Mouse (Mus musculus) neural tube, embryonic 11.5 days (tissue): ENCODE measurements around the gene Ogfod1. TPM values are rescaled to one million over a fixed set of nuclear protein-coding genes. Genes with fewer than 3 reads are reported as not detected.

ENCODE experiments used
- ATAC-seq: fragments of 200-750 bp; cut with Nextera tagmentation; 2 replicates; pipeline ENCODE4 v1.8.0; 2017; ENCODE audit warnings: moderate number of reproducible peaks, mild to moderate bottlenecking, moderate TSS enrichment, moderate library complexity; ENCODE audit not compliant: insufficient read depth, low FRiP score, low TSS enrichment
- DNase-seq: peaks from one replicate; pipeline ENCODE4 v3.0.0-alpha.2; 2015; ENCODE audit warnings: low spot score
- H3K27ac ChIP-seq: fragments of 300-500 bp; sonication (generic); 2 replicates; pipeline ENCODE4 v1.5.1; 2014; ENCODE audit warnings: low read depth, mild to moderate bottlenecking, low read length
- H3K27me3 ChIP-seq: fragments of 300-500 bp; sonication (generic); 2 replicates; pipeline ENCODE4 v1.6.1; 2014; ENCODE audit warnings: mild to moderate bottlenecking, low read length, mixed read lengths; ENCODE audit not compliant: control insufficient read depth, insufficient read depth
- H3K36me3 ChIP-seq: fragments of 300-500 bp; sonication (generic); 2 replicates; pipeline ENCODE4 v1.6.1; 2014; ENCODE audit warnings: mild to moderate bottlenecking, low read length, moderate library complexity, mixed read lengths; ENCODE audit not compliant: control insufficient read depth, insufficient read depth
- H3K4me1 ChIP-seq: fragments of 300-500 bp; sonication (generic); 2 replicates; pipeline ENCODE4 v1.6.1; 2014; ENCODE audit warnings: low read length, mixed read lengths; ENCODE audit not compliant: control insufficient read depth, insufficient read depth
- H3K4me2 ChIP-seq: fragments of 300-500 bp; sonication (generic); 2 replicates; pipeline ENCODE4 v1.6.1; 2014; ENCODE audit warnings: low read depth, mild to moderate bottlenecking, moderate library complexity
- H3K4me3 ChIP-seq: fragments of 300-500 bp; sonication (generic); 2 replicates; pipeline ENCODE4 v1.5.1; 2014; ENCODE audit warnings: low read depth, low read length
- H3K9ac ChIP-seq: fragments of 300-500 bp; sonication (generic); 2 replicates; pipeline ENCODE4 v1.6.1; 2014; ENCODE audit warnings: mild to moderate bottlenecking, low read length
- H3K9me3 ChIP-seq: fragments of 300-500 bp; sonication (generic); 2 replicates; pipeline ENCODE4 v1.6.1; 2016; ENCODE audit warnings: low read length; ENCODE audit not compliant: control insufficient read depth
- WGBS: fragments of 180-500 bp; shearing (Covaris S2); extraction: QIAGEN DNeasy Blood & Tissue Kit; methylation state at CpG from one replicate; pipeline ENCODE4 v1.1.7; 2014; 5-methylcytosine and 5-hydroxymethylcytosine counted together
- polyA plus RNA-seq: library from polyadenylated mRNA; unstranded; fragments of >200 nt; fragmentation: Nextera tagmentation; extraction: Ambion mirVana; gene quantifications from 2 replicates; pipeline ENCODE4 v1.2.1, GENCODE M21; 2014

Gene Ogfod1
- polyA plus RNA-seq, 1 experiment from 2014 or later = 14.2 TPM

DNA sequence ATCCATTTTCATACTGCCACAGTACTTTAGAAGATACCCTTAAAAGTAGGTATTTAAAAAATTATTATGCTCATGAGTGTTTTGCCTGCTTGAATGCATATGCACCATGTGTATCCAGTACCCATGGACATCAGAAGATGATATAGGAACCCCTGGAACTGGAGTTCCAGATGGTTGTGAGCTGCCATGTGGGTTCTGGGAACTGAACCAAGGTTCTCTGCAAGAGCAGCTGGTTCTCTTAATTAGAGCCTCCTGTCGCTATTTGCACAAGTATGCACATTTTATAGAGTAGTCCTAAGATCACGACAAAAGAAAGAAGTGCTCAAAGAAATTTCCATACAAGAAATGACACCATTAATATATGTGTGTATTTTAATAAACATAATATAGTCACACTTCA lies 10.8 kb downstream of the Ogfod1 start:
- Histone ChIP-seq H3K4me1 (no peaks in the 10 kb centered on the region), H3K9ac (no peak overlapping the region), H3K4me3 (no peak overlapping the region), H3K36me3 (no peaks in the 10 kb centered on the region; the same call in 1 of the 2 replicates), H3K27ac (no peak overlapping the region), H3K4me2 (no peak overlapping the region), H3K27me3 (no peaks in the 10 kb centered on the region), H3K9me3 (no peaks in the 10 kb centered on the region)
- ATAC-seq (no peak), DNase-seq (no peak)
- WGBS = 89% methylated on average over 2 of the region's 2 CpGs

DNA sequence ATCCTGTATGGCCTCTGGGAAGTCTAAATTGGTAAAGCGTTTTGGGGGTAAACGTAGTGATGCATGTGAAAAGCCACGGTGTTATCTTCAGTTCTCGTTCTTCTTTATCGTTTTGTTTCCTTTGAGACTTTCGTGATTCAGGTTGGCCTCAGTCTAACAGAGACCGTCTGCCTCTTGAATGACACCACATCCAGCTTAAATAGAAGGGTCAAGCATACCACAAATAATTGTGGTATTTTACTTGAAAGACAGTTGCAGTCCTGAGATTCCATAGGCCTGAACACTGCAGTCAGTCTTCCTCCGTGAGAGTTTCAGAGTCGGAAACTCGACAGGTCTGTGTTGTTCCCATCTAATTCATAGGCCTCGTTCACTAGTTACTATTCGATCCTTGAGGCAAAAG lies 15.7 kb downstream of the Ogfod1 start:
- no peak for DNase-seq
- Histone ChIP-seq H3K4me1 (no peaks in the 10 kb centered on the region), H3K9me3 (no peaks in the 10 kb centered on the region), H3K27me3 (no peaks in the 10 kb centered on the region), H3K4me3 (no peak overlapping the region), H3K9ac (no peak overlapping the region), H3K36me3 (no peaks in the 10 kb centered on the region; the same call in 1 of the 2 replicates), H3K4me2 (no peak overlapping the region), H3K27ac (no peak overlapping the region)
- WGBS = 92% methylated on average over 12 of the region's 12 CpGs
- no peak for ATAC-seq

DNA sequence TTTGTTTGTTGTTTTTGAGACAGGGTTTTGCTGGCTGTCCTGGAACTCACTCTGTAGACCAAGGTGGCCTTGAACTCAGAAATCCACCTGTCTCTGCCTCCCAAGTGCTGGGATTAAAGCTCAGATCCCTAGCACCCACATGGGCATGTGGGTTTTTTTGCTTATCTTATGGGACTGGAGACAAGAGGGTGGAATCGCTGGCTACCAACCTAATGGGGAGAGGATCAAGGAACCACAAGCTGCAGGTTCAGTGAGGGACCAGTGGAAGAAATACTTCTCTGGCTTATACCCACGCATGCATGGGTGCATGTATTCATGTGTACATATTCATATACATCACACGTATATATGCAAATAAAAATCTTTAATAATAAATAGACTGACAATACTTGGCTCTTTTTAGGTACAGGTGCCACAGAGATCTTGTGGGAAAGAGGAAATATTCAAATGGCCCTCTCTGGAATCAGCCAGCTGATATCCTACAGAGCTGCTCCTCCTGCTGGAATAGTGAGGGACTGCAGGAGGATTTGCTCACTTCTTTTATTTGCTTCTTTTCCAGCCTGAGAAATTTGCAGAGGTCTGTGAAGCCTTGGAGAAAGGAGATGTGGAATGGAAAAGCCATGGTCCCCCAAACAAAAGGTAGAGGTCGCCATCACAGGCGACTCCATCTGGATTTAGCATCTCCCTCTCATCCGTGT lies 20.3 kb downstream of the Ogfod1 start:
- no peak overlapping the region for H3K27ac ChIP-seq
- H3K9me3 ChIP-seq = no peaks in the 10 kb centered on the region
- no peaks in the 10 kb centered on the region for H3K27me3 ChIP-seq
- H3K9ac ChIP-seq = no peak overlapping the region
- no peaks in the 10 kb centered on the region for H3K36me3 ChIP-seq
- DNase-seq = peak; percentile 54
- 61% methylated on average over 6 of the region's 6 CpGs for WGBS
- H3K4me1 ChIP-seq = no peaks in the 10 kb centered on the region
- no peak overlapping the region for H3K4me2 ChIP-seq
- ATAC-seq = no peak
- no peak overlapping the region for H3K4me3 ChIP-seq

DNA sequence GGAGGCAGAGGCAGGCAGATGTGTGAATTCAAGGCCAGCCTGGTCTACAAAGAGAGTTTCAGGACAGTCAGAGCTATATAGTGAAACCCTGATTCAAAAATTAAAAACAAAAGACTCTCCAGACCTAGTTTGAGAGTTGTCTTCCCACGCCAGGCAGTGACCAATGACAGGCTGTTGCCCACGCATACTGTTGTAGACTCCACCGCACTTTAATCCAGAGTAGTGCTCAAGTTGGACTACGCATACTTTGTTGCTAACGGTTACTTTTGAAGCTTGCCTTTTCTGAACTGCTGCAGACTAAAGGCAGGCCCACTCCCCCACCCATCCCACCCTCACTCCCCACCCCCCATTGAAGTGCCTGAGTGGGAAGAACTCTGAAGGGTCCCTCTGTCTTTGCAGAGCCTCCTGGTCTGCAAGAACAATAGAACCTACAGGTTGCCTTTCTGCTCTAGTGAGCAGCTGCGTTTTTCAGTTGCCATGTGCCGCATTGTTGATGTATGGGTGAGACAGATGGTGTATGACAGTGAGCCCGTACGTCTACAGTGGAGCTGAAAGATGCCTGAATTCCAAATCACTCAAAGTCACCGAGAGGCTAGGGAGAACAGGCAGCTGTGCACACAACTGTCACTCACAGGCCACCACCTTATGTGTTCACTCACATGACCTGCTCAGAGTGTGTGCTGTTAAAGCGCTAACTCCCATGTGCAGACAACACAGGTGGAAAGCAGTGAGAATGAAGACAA lies 29.3 kb downstream of the Ogfod1 start:
- Histone ChIP-seq H3K27ac (peak overlapping the region; percentile 49), H3K27me3 (no peaks in the 10 kb centered on the region), H3K4me3 (no peak overlapping the region), H3K9ac (no peak overlapping the region), H3K36me3 (no peaks in the 10 kb centered on the region), H3K4me2 (no peak overlapping the region), H3K9me3 (no peaks in the 10 kb centered on the region), H3K4me1 (0 out of 2 replicates have a peak, but pooled peaks cover 5% of the 10 kb centered on the region)
- ATAC-seq (peak; percentile 90), DNase-seq (peak; percentile 40)
- WGBS = 46% methylated on average over 11 of the region's 11 CpGs

GRCm38 (mm10) chr8:94068793-94069192 lies 31.8 kb downstream of the Ogfod1 start:
- H3K27ac ChIP-seq = no peak overlapping the region
- DNase-seq (no peak), ATAC-seq (no peak)
- no peaks in the 10 kb centered on the region for H3K36me3 ChIP-seq
- WGBS = 94% methylated on average over 7 of the region's 7 CpGs
- H3K4me2 ChIP-seq = no peak overlapping the region
- H3K4me1 ChIP-seq = 0 out of 2 replicates have a peak, but pooled peaks cover 5% of the 10 kb centered on the region
- H3K9ac ChIP-seq = no peak overlapping the region
- H3K9me3 ChIP-seq = no peaks in the 10 kb centered on the region
- no peak overlapping the region for H3K4me3 ChIP-seq
- H3K27me3 ChIP-seq = no peaks in the 10 kb centered on the region

DNA sequence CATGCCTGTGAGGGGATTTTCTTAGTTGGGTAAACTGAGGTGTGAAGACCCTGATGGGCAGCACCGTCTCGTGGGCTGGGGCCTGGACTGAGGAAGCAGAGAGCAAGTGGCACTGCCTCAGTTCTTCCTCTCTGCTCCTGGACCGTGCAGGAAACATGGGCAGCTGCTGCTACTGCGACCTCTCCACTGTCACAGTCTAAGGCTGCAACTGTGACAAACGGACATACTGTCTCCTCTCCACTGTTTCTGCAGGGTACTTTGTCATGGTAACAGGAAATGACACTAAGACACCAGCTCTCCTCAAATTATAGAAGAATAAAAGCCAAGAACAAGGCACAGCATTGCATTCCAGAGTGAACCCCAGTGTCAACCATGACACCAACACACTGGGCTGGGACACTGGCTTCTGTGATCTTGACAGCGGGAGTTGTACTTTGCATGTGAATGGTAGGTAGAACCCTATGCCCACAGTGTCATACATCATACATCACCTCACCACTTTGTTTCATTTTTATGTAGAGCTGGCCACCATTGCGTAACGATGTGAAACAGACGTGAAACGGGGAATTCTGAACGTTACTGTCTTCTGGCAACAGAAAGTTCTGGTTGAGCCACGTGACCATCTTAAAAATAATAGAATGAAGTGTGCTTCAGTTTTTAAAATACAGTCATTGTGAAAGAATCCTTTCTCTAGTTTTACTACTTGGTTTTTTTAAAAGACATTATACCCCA lies 39.6 kb downstream of the Ogfod1 start:
- Histone ChIP-seq H3K27ac (no peak overlapping the region), H3K9me3 (no peaks in the 10 kb centered on the region), H3K36me3 (no peaks in the 10 kb centered on the region), H3K4me2 (no peak overlapping the region), H3K4me3 (no peak overlapping the region), H3K9ac (no peak overlapping the region), H3K4me1 (no peaks in the 10 kb centered on the region), H3K27me3 (no peaks in the 10 kb centered on the region)
- no peak for ATAC-seq
- WGBS = 83% methylated on average over 12 of the region's 12 CpGs
- no peak for DNase-seq

DNA sequence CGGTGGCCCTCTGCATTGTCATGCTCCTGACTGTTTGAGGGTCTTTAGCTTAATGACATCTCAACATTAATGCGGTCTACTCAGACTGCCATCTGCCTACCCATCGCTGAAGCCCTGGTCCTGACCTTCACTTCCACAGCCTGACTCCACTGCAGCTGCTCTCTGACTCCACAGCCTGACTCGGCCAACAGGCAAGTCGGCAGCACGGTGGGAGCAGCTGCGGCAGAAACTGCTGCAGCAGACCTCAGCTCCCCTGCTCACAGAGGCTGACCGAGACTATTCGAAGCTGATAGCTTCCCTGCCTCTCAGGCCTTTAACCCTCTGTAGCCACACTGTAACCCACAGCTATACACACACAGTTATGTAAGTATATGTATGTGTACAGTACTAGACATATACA lies 51.0 kb downstream of the Ogfod1 start:
- Histone ChIP-seq H3K36me3 (no peaks in the 10 kb centered on the region), H3K4me1 (no peaks in the 10 kb centered on the region), H3K4me2 (no peak overlapping the region), H3K27me3 (no peaks in the 10 kb centered on the region), H3K9me3 (no peaks in the 10 kb centered on the region), H3K27ac (no peak overlapping the region), H3K4me3 (no peak overlapping the region), H3K9ac (no peak overlapping the region)
- 84% methylated on average over 9 of the region's 9 CpGs for WGBS
- DNase-seq (no peak), ATAC-seq (no peak)

DNA sequence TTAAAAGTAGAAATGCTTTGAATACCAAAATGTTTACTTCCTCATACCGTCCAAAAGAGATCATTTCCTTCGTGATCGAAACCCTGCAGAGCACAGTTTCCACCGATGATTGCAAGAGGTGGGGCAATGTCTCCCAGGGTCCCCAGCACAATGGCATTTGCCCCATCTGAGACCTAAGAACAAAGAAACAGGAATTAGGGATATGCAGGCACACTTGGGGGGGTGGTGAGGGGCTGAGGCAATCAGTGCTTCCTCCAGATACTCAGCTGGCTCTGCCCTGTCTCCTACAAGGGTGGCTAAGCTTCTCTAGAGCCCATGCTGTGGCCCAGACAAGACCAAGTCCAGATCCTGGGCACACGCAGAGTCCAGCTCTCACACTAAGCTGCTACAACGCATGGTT lies 52.7 kb downstream of the Ogfod1 start:
- Histone ChIP-seq H3K36me3 (no peaks in the 10 kb centered on the region), H3K27me3 (no peaks in the 10 kb centered on the region), H3K27ac (no peak overlapping the region), H3K4me1 (no peaks in the 10 kb centered on the region), H3K4me2 (no peak overlapping the region), H3K4me3 (no peak overlapping the region), H3K9ac (no peak overlapping the region), H3K9me3 (no peaks in the 10 kb centered on the region)
- DNase-seq (no peak), ATAC-seq (no peak)
- 72% methylated on average over 6 of the region's 6 CpGs for WGBS
